Mouse (Mus musculus) hindbrain, embryonic 14.5 days (tissue): ENCODE results near the gene Phlpp2. TPM values are rescaled to one million over a fixed set of nuclear protein-coding genes. Genes with fewer than 3 reads are reported as not detected.

Experiments used
- ATAC-seq: fragments of 200-750 bp; cut with Nextera tagmentation; 2 replicates; pipeline ENCODE4 v1.8.0; 2017; ENCODE audit warnings: moderate number of reproducible peaks, mild to moderate bottlenecking, moderate TSS enrichment, moderate library complexity; ENCODE audit not compliant: low FRiP score
- DNase-seq: peaks from one replicate; pipeline ENCODE4 v3.0.0-alpha.2; 2015; ENCODE audit warnings: low spot score
- H3K27ac ChIP-seq: fragments of 300-500 bp; sonication (generic); 2 replicates; pipeline ENCODE4 v1.5.1; 2014; ENCODE audit warnings: mild to moderate bottlenecking, moderate library complexity
- H3K27me3 ChIP-seq: fragments of 300-500 bp; sonication (generic); 2 replicates; pipeline ENCODE4 v1.6.1; 2014; ENCODE audit warnings: mild to moderate bottlenecking, low read length, mixed read lengths; ENCODE audit not compliant: control insufficient read depth, insufficient read depth
- H3K36me3 ChIP-seq: fragments of 300-500 bp; sonication (generic); replicated peaks from 2 replicates; pipeline ENCODE4 v1.6.1; 2014; ENCODE audit not compliant: control insufficient read depth, insufficient read depth
- H3K4me1 ChIP-seq: fragments of 300-500 bp; sonication (generic); replicated peaks from 2 replicates; pipeline ENCODE4 v1.6.1; 2014; ENCODE audit warnings: antibody characterized with exemption, low read length, mixed read lengths; ENCODE audit not compliant: control insufficient read depth, insufficient read depth
- H3K4me2 ChIP-seq: fragments of 300-500 bp; sonication (generic); replicated peaks from 2 replicates; pipeline ENCODE4 v1.6.1; 2014; ENCODE audit warnings: mild to moderate bottlenecking, moderate library complexity
- H3K4me3 ChIP-seq: fragments of 300-500 bp; sonication (generic); replicated peaks from 2 replicates; pipeline ENCODE4 v1.5.1; 2014; ENCODE audit warnings: mild to moderate bottlenecking, low read length
- H3K9ac ChIP-seq: fragments of 300-500 bp; sonication (generic); 2 replicates; pipeline ENCODE4 v1.6.1; 2014
- H3K9me3 ChIP-seq: fragments of 300-500 bp; sonication (generic); 2 replicates; pipeline ENCODE4 v1.6.1; 2016; ENCODE audit warnings: low read length; ENCODE audit not compliant: control insufficient read depth
- WGBS: fragments of 180-500 bp; shearing (Covaris S2); extraction: QIAGEN DNeasy Blood & Tissue Kit; methylation state at CpG from one replicate; pipeline ENCODE4 v1.1.7; 2014; 5-methylcytosine and 5-hydroxymethylcytosine counted together
- polyA plus RNA-seq: library from polyadenylated mRNA; unstranded; fragments of >200 nt; fragmentation: Nextera tagmentation; extraction: Ambion mirVana; gene quantifications from 2 replicates; pipeline ENCODE4 v1.2.1, GENCODE M21; 2014

Gene Phlpp2
- polyA plus RNA-seq, 1 experiment from 2014 or later = 4.8 TPM

DNA sequence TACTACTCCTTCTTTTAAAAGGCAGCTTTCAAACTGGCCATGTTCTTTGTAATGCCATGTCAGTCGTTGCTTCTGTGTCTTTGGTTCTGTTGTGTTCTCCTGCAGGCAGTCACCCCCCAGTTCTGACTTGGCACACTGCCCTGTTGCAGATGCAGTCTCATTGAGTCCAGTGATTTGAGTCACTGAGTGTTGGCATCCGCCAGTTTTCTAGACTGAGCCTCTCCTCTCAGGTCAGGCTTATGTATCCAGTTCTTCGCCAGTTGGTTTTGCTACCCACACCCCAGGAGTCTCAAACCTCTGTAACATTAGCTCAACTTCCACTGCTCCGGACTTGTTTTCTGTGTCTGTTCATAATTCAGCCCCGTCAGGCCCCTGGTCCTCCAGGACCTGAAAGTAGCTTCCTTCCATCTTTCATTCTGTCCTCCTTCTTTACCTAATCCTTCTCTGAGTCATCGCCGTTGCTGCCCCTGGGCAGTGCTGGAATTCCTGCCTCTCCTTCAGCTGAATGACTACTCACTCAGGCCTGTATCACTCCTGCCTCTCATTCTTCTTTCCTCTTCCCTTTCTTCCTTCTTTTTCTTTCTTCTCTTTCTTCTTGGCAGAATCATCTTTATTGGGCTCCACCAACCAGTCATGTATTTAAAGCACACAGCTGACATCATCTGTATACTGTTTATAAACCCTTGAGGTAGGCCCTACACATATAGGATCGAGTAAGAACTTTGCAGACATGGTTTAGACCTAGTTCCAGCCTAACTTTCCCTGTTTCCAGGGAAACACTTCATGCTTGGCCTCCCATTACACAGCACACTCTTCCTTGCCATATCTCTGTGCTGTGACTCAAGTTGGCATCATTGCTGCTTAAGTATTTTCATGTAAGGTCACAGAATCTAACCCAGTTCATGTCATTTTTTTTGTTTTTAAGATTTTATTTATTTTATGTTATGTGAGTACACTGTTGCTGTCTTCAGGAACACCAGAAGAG, 52.4 kb downstream of the Phlpp2 start:
- no peak overlapping the region for H3K27ac ChIP-seq
- no peaks in the 10 kb centered on the region for H3K4me1 ChIP-seq

DNA sequence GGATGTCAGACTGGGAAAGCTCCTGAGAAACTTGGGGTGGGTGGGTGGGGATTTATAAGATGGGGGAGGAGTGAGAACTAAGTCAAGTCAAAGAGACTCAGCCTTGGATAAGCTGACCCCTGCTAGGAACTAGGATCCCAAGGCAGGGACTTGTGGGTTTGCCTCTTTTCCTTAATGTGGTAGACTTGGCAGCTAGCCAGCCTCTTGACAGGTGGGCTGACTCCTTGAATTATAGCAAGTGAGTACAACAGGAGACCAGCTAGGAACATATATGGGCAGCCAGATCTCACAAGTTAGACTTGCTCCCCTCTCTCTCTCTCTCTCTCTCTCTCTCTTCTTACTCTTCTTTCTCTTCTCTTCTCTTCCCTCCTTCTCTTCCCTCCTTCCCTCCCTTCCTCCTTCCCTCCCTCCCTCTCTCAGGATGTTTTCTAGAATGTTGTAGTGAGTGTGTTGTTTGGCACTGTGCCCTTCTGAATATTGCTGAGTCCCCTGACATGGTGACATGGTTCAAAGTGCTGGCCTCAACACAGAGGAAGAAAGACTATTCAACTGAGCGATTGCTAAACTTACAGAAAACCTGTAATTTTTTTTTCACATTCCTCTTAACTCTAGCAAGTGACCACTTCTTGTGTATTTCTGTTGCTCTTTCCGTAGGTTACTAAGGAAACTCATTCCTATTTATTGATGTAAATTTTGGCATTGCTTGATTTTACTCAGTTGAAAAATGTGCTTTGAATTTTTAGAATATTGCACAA, 73.4 kb downstream of the Phlpp2 start:
- Histone ChIP-seq H3K9ac (no peak overlapping the region), H3K4me3 (no peak overlapping the region), H3K9me3 (no peaks in the 10 kb centered on the region), H3K4me1 (no peaks in the 10 kb centered on the region; the same call in 1 of the 2 replicates), H3K36me3 (peaks cover 50% of the 10 kb centered on the region), H3K27me3 (no peaks in the 10 kb centered on the region), H3K27ac (no peak overlapping the region), H3K4me2 (no peak overlapping the region)
- DNase-seq = no peak
- 88% methylated on average over 2 of the region's 2 CpGs for WGBS
- ATAC-seq = no peak

More for the DNA sequence above, 52.4 kb downstream of the Phlpp2 start:
- WGBS = 78% methylated on average over 8 of the region's 8 CpGs
- Histone ChIP-seq H3K36me3 (peaks cover 52% of the 10 kb centered on the region), H3K9ac (no peak overlapping the region), H3K4me3 (no peak overlapping the region), H3K4me2 (no peak overlapping the region), H3K27me3 (no peaks in the 10 kb centered on the region), H3K9me3 (no peaks in the 10 kb centered on the region)
- DNase-seq (peak; percentile 61), ATAC-seq (no peak)

DNA sequence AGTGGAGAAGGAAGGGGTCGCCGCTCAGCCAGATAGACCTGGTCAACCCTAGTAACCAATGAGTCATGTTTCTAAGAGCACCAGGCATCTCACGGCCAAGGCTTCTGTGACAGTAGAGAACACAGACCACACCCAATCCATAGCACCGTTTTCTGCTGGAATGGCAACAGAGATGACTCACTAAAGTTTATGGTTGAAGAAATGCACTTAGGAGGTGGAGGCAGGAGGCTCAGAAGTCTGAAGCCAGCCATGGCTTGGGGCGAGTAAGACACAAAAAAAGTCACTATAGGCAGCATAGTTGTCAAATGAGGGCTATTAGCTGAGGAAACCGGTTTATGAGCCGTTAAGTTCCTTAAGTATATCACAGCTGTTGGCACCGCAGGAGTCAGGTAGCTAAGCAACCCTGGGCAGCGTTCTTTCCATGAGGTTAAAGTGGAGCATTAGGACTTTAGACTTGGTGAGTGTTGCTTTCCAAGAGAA, 76.9 kb downstream of the Phlpp2 start:
- H3K27me3 ChIP-seq = no peaks in the 10 kb centered on the region
- H3K4me3 ChIP-seq = no peak overlapping the region
- H3K4me1 ChIP-seq = no peaks in the 10 kb centered on the region; the same call in 1 of the 2 replicates
- H3K9me3 ChIP-seq = no peaks in the 10 kb centered on the region
- peaks cover 22% of the 10 kb centered on the region for H3K36me3 ChIP-seq
- WGBS = 56% methylated on average over 9 of the region's 9 CpGs
- H3K9ac ChIP-seq = no peak overlapping the region
- H3K4me2 ChIP-seq = no peak overlapping the region
- DNase-seq (no peak), ATAC-seq (no peak)
- no peak overlapping the region for H3K27ac ChIP-seq

DNA sequence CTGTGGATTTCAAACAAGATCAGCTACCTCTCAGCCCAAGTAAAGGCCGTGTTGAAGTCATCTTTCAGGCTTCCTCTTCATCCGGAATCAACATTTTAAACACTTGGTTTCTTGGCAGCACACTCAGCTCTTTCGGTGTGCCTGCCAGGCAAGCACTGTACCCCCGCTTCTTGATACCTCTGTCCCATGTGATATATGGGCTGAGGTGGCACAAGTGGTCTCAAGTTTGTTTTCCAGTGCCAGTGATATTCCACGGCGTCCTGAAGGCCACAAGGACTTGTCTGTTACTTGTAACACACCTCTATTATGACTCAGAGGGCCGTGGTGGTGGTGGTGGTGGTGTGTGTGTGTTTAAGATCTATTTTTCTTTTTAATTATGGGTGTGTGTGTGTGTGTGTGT, 77.4 kb downstream of the Phlpp2 start:
- H3K36me3 ChIP-seq = peaks cover 17% of the 10 kb centered on the region
- no peaks in the 10 kb centered on the region; the same call in 1 of the 2 replicates for H3K4me1 ChIP-seq
- DNase-seq (no peak), ATAC-seq (no peak)
- no peaks in the 10 kb centered on the region for H3K27me3 ChIP-seq
- 82% methylated on average over 7 of the region's 7 CpGs for WGBS
- H3K9me3 ChIP-seq = no peaks in the 10 kb centered on the region
- no peak overlapping the region for H3K4me2 ChIP-seq
- no peak overlapping the region for H3K27ac ChIP-seq
- H3K4me3 ChIP-seq = no peak overlapping the region
- H3K9ac ChIP-seq = no peak overlapping the region

DNA sequence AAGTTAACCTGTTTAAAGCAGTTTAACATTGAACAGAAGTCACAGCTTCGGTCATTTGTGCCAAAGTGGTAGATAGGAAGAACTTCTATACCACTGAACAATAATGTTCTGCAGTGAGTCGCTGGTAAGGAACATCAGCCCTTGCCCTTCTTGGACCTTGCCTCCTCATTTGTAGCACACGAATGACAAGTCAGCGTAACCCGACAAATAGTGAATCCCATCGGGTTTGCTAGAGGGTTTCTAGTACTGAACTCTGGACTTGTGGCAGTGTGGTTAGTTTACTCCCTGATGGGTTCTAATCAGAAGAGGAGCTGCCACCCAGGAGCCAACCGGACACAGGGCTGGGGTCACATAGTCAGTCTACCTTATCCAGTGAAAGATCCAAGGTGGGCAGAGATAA, 77.9 kb downstream of the Phlpp2 start:
- Histone ChIP-seq H3K4me3 (no peak overlapping the region), H3K27ac (no peak overlapping the region), H3K9ac (no peak overlapping the region), H3K4me2 (no peak overlapping the region), H3K36me3 (peaks cover 12% of the 10 kb centered on the region; the same call in 1 of the 2 replicates), H3K4me1 (no peaks in the 10 kb centered on the region; the same call in 1 of the 2 replicates), H3K27me3 (no peaks in the 10 kb centered on the region), H3K9me3 (no peaks in the 10 kb centered on the region)
- WGBS = 88% methylated on average over 7 of the region's 7 CpGs
- no peak for ATAC-seq
- no peak for DNase-seq

DNA sequence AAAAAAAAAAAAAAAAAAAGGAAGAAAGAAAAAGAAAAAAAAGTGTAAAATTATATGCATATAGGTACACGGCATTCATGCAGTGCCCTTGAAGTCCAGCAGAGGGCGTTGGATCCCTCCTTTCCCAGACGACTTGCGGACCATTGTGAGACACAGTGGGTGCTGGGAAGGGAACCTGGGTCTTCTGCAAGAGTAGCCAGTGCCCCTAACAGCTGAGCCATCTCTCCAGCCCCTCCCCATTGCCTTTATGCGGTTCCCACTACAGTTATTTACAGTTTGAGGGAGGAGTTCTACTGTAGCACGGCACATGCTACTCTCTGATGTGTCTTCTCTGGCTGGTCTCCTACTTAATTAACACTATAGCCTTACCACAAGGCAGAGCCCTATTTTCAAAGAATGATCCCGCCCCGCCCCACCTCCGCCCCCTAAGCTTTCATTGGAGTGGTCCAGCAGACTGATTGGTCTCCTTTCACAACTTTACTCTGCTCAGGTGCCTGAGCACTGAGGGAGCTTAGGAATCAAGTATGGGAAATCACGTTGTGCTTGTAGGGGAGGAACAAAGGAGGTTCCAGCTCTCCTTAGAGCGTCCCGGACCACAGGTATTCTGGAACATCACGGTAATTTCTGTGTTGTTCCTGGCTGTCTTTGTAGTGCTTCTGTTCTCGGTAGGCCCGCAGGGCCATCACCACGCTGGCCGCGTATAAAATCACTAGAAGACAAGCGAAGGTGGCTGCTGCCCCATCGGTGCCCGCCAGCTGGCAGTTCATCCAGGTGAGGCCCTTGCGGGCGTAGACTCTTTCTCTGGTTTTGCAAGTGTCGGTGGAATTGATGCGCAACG, 79.3 kb downstream of the Phlpp2 start:
- Histone ChIP-seq H3K36me3 (peaks cover 7% of the 10 kb centered on the region; the same call in 1 of the 2 replicates), H3K9ac (peak overlapping the region; percentile 66), H3K9me3 (no peaks in the 10 kb centered on the region), H3K4me1 (no peaks in the 10 kb centered on the region), H3K27me3 (no peaks in the 10 kb centered on the region), H3K4me2 (peak overlapping the region; percentile 70), H3K27ac (peak overlapping the region; percentile 84), H3K4me3 (peak overlapping the region; percentile 39)
- 1% methylated on average over 26 of the region's 26 CpGs for WGBS
- ATAC-seq = peak; percentile 64
- DNase-seq = peak; percentile 66

DNA sequence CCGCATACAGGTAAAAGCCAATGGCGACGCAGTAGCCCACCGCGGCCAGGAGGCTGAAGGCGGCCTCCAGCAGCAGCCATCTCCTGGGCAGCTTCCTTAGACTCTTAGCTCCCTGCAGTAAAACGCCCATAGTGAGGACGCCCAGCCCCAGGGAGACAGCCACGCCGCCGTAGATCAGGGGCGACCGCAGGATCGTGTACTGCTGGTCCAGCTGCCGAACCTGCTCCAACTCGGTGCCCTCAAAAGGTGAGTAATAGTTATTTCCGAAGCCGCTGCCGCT, 79.9 kb downstream of the Phlpp2 start:
- ATAC-seq = peak; percentile 46
- Histone ChIP-seq H3K27me3 (no peaks in the 10 kb centered on the region), H3K36me3 (peaks cover 6% of the 10 kb centered on the region; the same call in 1 of the 2 replicates), H3K4me1 (no peaks in the 10 kb centered on the region), H3K4me2 (peak overlapping the region; percentile 70), H3K4me3 (peak overlapping the region; percentile 39), H3K9ac (peak overlapping the region; percentile 66), H3K27ac (peak overlapping the region; percentile 84), H3K9me3 (no peaks in the 10 kb centered on the region)
- WGBS = 6% methylated on average over 19 of the region's 19 CpGs
- DNase-seq = peak; percentile 47

DNA sequence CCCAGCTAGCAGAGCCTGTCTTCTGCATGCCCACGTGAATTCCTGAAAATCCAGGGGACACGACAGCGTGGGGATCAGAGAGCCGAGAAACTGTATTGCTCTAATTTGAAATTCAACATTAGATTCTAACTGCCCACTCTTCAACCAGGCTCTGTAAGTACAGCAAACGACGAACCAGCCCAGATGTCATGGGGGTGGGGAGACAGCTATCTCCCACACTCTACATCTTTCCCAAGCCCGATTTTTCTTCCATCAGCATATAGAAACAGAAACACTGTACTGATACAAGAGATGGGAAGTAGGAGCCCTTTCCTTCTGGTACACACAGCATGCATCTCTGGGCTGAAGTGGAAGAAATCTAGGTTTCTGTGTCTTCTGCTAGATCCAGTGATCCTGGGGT, 83.8 kb downstream of the Phlpp2 start:
- 72% methylated on average over 7 of the region's 7 CpGs for WGBS
- H3K36me3 ChIP-seq = no peaks in the 10 kb centered on the region
- H3K4me3 ChIP-seq = no peak overlapping the region
- H3K4me2 ChIP-seq = no peak overlapping the region
- DNase-seq (no peak), ATAC-seq (no peak)
- H3K4me1 ChIP-seq = peaks cover 10% of the 10 kb centered on the region
- H3K9ac ChIP-seq = no peak overlapping the region
- no peaks in the 10 kb centered on the region for H3K27me3 ChIP-seq
- no peaks in the 10 kb centered on the region for H3K9me3 ChIP-seq
- no peak overlapping the region for H3K27ac ChIP-seq
